ENCODE assay signal across 9 mouse cellular contexts in the genomic region with DNA sequence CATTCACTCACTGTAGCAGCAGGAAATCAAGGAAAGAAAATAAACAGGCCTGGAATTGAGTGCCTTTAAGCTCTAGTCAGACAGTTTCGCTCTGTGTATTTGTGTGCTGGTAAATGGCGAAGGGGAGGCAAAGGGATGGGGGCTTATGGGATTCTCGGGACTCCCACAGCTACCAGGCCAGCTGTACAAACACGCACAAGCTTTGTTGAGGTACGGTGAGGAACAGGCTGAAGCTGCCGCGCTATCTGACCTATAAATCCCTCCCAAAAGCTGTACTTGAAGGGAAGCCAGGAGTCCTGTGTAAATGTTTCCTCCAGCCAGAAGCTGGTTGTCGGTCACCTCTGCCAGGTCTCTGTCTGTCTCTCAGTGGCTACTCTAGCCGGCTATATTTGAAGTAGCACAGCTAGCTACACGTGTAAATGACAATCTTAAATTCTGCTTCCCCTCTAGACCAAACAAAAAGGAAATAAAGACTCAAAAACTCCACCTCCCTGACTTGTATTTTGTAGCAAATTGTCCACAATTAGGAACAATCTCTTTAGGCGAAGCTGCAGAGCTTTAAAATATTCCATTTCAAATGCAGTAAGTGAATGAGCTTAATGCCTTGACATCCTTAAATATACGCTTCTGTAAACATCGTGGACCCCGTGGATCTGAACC.
DNase-seq lines count a peak whose midpoint lies in the region; ATAC-seq and TF ChIP-seq lines count a peak whose summit lies in the region.
"Had no signal": no experiment of that assay in that cellular context is flagged by ENCODE, and none has a peak within 500 bp of the region (broad histone marks: within the 10 kb centered on the region; RNA-seq: fewer than 3 reads in every experiment).

No protein-coding gene starts in this region.

- no peaks in the 10 kb centered on the region for H3K9me3 ChIP-seq in embryonic facial prominence, embryonic 13.5 days
- no peaks in the 10 kb centered on the region for H3K9me3 ChIP-seq in hindbrain, embryonic 10.5 days
- no peaks in the 10 kb centered on the region for H3K9me3 ChIP-seq in neural tube, embryonic 11.5 days (ENCODE audit: control insufficient read depth, low read length)

- DNase-seq in layer of hippocampus, postnatal 36 days = peak; percentile 7 to 12
- no peak for DNase-seq in layer of hippocampus, adult 2 months (ENCODE audit: low spot score in 2 of 2)
- DNase-seq in hindbrain, embryonic 10.5 days (ENCODE audit: low spot score) = peak; percentile 63
- DNase-seq in neural tube, embryonic 11.5 days (ENCODE audit: low spot score) = peak; percentile 67
- no peak for DNase-seq in spleen, adult 18-20 months
- DNase-seq in urinary bladder, postnatal 36 days (ENCODE audit: low spot score in 2 of 2) = no peak

- H3K4me3 ChIP-seq in layer of hippocampus, adult 2 months = no peak overlapping the region; the same call in 1 of the 2 replicates
- H3K4me3 ChIP-seq in embryonic facial prominence, embryonic 13.5 days = no peak overlapping the region
- H3K4me3 ChIP-seq in hindbrain, embryonic 10.5 days = peak overlapping the region; percentile 16; the same call in 1 of the 2 replicates
- no peak overlapping the region for H3K4me3 ChIP-seq in neural tube, embryonic 11.5 days (ENCODE audit: low read depth, low read length)
- H3K4me3 ChIP-seq: heart, adult 2 months had no signal

- no peaks in the 10 kb centered on the region for H3K27me3 ChIP-seq in embryonic facial prominence, embryonic 13.5 days
- H3K27me3 ChIP-seq in hindbrain, embryonic 10.5 days (ENCODE audit: insufficient read depth, poor library complexity, severe bottlenecking) = no peaks in the 10 kb centered on the region
- no peaks in the 10 kb centered on the region for H3K27me3 ChIP-seq in neural tube, embryonic 11.5 days (ENCODE audit: control insufficient read depth, insufficient read depth, low read length)

- no peaks in the 10 kb centered on the region for H3K36me3 ChIP-seq in embryonic facial prominence, embryonic 13.5 days
- no peaks in the 10 kb centered on the region for H3K36me3 ChIP-seq in hindbrain, embryonic 10.5 days
- no peaks in the 10 kb centered on the region for H3K36me3 ChIP-seq in neural tube, embryonic 11.5 days (ENCODE audit: control insufficient read depth, insufficient read depth, low read length)

- H3K4me1 ChIP-seq in embryonic facial prominence, embryonic 13.5 days = 0 out of 2 replicates have a peak, but pooled peaks cover 2% of the 10 kb centered on the region
- peaks cover 8% of the 10 kb centered on the region; the same call in 1 of the 2 replicates for H3K4me1 ChIP-seq in hindbrain, embryonic 10.5 days (replicated peaks)
- H3K4me1 ChIP-seq in neural tube, embryonic 11.5 days (ENCODE audit: control insufficient read depth, insufficient read depth, low read length) = 0 out of 2 replicates have a peak, but pooled peaks cover 3% of the 10 kb centered on the region

- TF ChIP-seq CTCF in layer of hippocampus, adult 2 months (conservative IDR thresholded peaks at IDR 0.05) = no peak

- 20% methylated on average over 14 of the region's 14 CpGs for WGBS in embryonic facial prominence, embryonic 13.5 days
- WGBS in hindbrain, embryonic 10.5 days = 29% methylated on average over 14 of the region's 14 CpGs
- 24% methylated on average over 14 of the region's 14 CpGs for WGBS in neural tube, embryonic 11.5 days

- no peak overlapping the region for H3K27ac ChIP-seq in layer of hippocampus, adult 2 months
- peak overlapping the region; percentile 40; the same call in 1 of the 2 replicates for H3K27ac ChIP-seq in embryonic facial prominence, embryonic 13.5 days
- H3K27ac ChIP-seq in hindbrain, embryonic 10.5 days = peak overlapping the region; percentile 80
- no peak overlapping the region for H3K27ac ChIP-seq in neural tube, embryonic 11.5 days (ENCODE audit: low read depth, low read length)
- H3K27ac ChIP-seq: heart, adult 2 months had no signal

- H3K9ac ChIP-seq in embryonic facial prominence, embryonic 13.5 days = no peak overlapping the region
- peak overlapping the region; percentile 24; the same call in 1 of the 2 replicates for H3K9ac ChIP-seq in neural tube, embryonic 11.5 days (ENCODE audit: low read length)

- peak overlapping the region; percentile 48 for H3K4me2 ChIP-seq in embryonic facial prominence, embryonic 13.5 days
- peak overlapping the region; percentile 28 for H3K4me2 ChIP-seq in neural tube, embryonic 11.5 days (ENCODE audit: low read depth)

- no peak for ATAC-seq in embryonic facial prominence, embryonic 13.5 days (ENCODE audit: insufficient number of reproducible peaks, insufficient read depth, low FRiP score, low TSS enrichment, low read depth)
- ATAC-seq in neural tube, embryonic 11.5 days (ENCODE audit: insufficient read depth, low FRiP score, low TSS enrichment) = no peak
- ATAC-seq in frontal cortex, adult (ENCODE audit: low TSS enrichment) = no peak

Comparison
In these comparisons a context has a peak if more than half of its experiments do, and no peak if none do; other contexts are left out.
1. DNase-seq: peak in layer of hippocampus, postnatal 36 days (2 of 2), hindbrain, embryonic 10.5 days (single experiment) and neural tube, embryonic 11.5 days (single experiment); none in layer of hippocampus, adult 2 months (0 of 2), spleen, adult 18-20 months (0 of 2) and urinary bladder, postnatal 36 days (0 of 2).
2. H3K27ac ChIP-seq: peak in embryonic facial prominence, embryonic 13.5 days (single experiment) and hindbrain, embryonic 10.5 days (single experiment); none in layer of hippocampus, adult 2 months (single experiment) and neural tube, embryonic 11.5 days (single experiment).